ENCODE assay signal across 12 mouse cellular contexts in the genomic region with DNA sequence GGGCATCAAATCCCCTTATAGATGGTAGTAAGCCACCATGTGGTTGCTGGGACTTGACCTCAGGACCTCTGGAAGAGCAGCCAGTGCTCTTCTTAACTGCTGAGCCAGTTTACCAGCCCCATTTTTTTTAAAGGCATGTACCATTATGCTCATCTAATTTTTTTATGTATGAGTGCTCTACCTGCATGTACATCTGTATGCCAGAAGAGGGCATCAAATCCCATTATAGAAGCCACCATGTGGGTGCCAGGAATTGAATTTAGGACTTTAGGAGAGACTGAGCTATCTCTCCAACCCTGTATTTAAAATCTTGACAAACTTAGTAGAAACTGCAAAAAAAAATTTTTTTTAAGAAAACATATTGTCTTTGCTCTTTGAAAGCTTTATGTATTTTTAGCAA. TPM values are rescaled to one million over a fixed set of nuclear protein-coding genes. Genes with fewer than 3 reads are reported as not detected.
DNase-seq lines count a peak whose midpoint lies in the region; ATAC-seq and TF ChIP-seq lines count a peak whose summit lies in the region.
"Had no signal": no experiment of that assay in that cellular context is flagged by ENCODE, and none has a peak within 500 bp of the region (broad histone marks: within the 10 kb centered on the region; RNA-seq: fewer than 3 reads in every experiment).

No protein-coding gene starts in this region.

- no peak overlapping the region for H3K27ac ChIP-seq in heart, adult 2 months
- H3K27ac ChIP-seq in midbrain, embryonic 14.5 days (replicated peaks; ENCODE audit: low read depth, low read length), result no peak overlapping the region
- H3K27ac ChIP-seq in midbrain, embryonic 15.5 days, result no peak overlapping the region
- H3K27ac ChIP-seq in intestine, embryonic 16.5 days (ENCODE audit: low read length), result no peak overlapping the region
- H3K27ac ChIP-seq: liver, embryonic 13.5 days had no signal

- TF ChIP-seq POLR2A in heart, adult 2 months (IDR thresholded peaks at IDR 0.05; ENCODE audit: insufficient read depth, low read depth, low read length), result no peak

- DNase-seq in heart, adult 2 months, result no peak
- no peak for DNase-seq in heart, postnatal 14 days
- peak; percentile 5 for DNase-seq in midbrain, embryonic 14.5 days
- peak; percentile 17 for DNase-seq in adipocyte (ENCODE audit: low spot score)
- DNase-seq in urinary bladder, postnatal 14 days (ENCODE audit: low spot score), result no peak
- DNase-seq in layer of hippocampus, postnatal 10 days (ENCODE audit: low spot score in 2 of 2), result no peak
- DNase-seq: liver, embryonic 13.5 days had no signal

- TF ChIP-seq CTCF in heart, adult 2 months (IDR thresholded peaks at IDR 0.05), result peak; percentile 62

- peaks cover 5% of the 10 kb centered on the region for H3K79me2 ChIP-seq in heart, adult 2 months (replicated peaks; ENCODE audit: control insufficient read depth, insufficient read depth, low read length)

- TF ChIP-seq EP300 in heart, adult 2 months (IDR thresholded peaks at IDR 0.05; ENCODE audit: insufficient read depth, low read depth, low read length), result no peak

- H3K4me3 ChIP-seq in heart, adult 2 months, result no peak overlapping the region
- H3K4me3 ChIP-seq in midbrain, embryonic 14.5 days (replicated peaks; ENCODE audit: low read depth, low read length), result no peak overlapping the region
- no peak overlapping the region for H3K4me3 ChIP-seq in midbrain, embryonic 15.5 days
- H3K4me3 ChIP-seq in intestine, embryonic 16.5 days (ENCODE audit: low read length), result no peak overlapping the region
- H3K4me3 ChIP-seq: heart, embryonic 12.5 days; liver, embryonic 13.5 days had no signal

- H3K27me3 ChIP-seq in heart, adult 2 months (ENCODE audit: control insufficient read depth, insufficient read depth, low read length), result no peaks in the 10 kb centered on the region
- H3K27me3 ChIP-seq in midbrain, embryonic 14.5 days (ENCODE audit: control insufficient read depth, insufficient read depth, low read length), result no peaks in the 10 kb centered on the region
- H3K27me3 ChIP-seq in midbrain, embryonic 15.5 days (replicated peaks), result no peaks in the 10 kb centered on the region
- H3K27me3 ChIP-seq in intestine, embryonic 16.5 days (replicated peaks; ENCODE audit: control insufficient read depth, insufficient read depth, low read length), result no peaks in the 10 kb centered on the region
- H3K27me3 ChIP-seq: heart, embryonic 12.5 days; liver, embryonic 13.5 days had no signal

- H3K9me3 ChIP-seq in midbrain, embryonic 14.5 days (ENCODE audit: control insufficient read depth, low read length), result no peaks in the 10 kb centered on the region
- H3K9me3 ChIP-seq in midbrain, embryonic 15.5 days, result no peaks in the 10 kb centered on the region
- H3K9me3 ChIP-seq in intestine, embryonic 16.5 days (ENCODE audit: control insufficient read depth, low read length), result no peaks in the 10 kb centered on the region
- H3K9me3 ChIP-seq: liver, embryonic 13.5 days had no signal

- peaks cover 3% of the 10 kb centered on the region; the same call in 1 of the 2 replicates for H3K36me3 ChIP-seq in heart, adult 2 months (ENCODE audit: control insufficient read depth, insufficient read depth, low read length)
- H3K36me3 ChIP-seq in midbrain, embryonic 14.5 days (ENCODE audit: control insufficient read depth, insufficient read depth, low read length), result no peaks in the 10 kb centered on the region
- H3K36me3 ChIP-seq in midbrain, embryonic 15.5 days (replicated peaks), result no peaks in the 10 kb centered on the region
- peaks cover 8% of the 10 kb centered on the region for H3K36me3 ChIP-seq in intestine, embryonic 16.5 days (ENCODE audit: control insufficient read depth, insufficient read depth, low read length)

- intact Hi-C loops in heart, adult 2 months (cut with DNase I), result no loop called here
- intact Hi-C loops in heart, postnatal 14 days (cut with DNase I), result no loop called here

- ATAC-seq in midbrain, embryonic 14.5 days (ENCODE audit: low FRiP score, low TSS enrichment), result no peak
- ATAC-seq in midbrain, embryonic 15.5 days (replicated peaks), result no peak
- no peak for ATAC-seq in intestine, embryonic 16.5 days
- ATAC-seq: forebrain, embryonic 16.5 days had no signal

- H3K4me1 ChIP-seq in heart, adult 2 months (ENCODE audit: control insufficient read depth, insufficient read depth, low read length), result peaks cover 2% of the 10 kb centered on the region
- no peaks in the 10 kb centered on the region for H3K4me1 ChIP-seq in midbrain, embryonic 14.5 days (ENCODE audit: control insufficient read depth, insufficient read depth, low read length)
- H3K4me1 ChIP-seq in midbrain, embryonic 15.5 days, result peaks cover 5% of the 10 kb centered on the region
- no peaks in the 10 kb centered on the region for H3K4me1 ChIP-seq in intestine, embryonic 16.5 days (ENCODE audit: control insufficient read depth, insufficient read depth, low read length)

- no peak overlapping the region for H3K9ac ChIP-seq in heart, adult 2 months (ENCODE audit: low read depth, low read length)
- no peak overlapping the region for H3K9ac ChIP-seq in midbrain, embryonic 14.5 days (replicated peaks; ENCODE audit: low read length)
- no peak overlapping the region for H3K9ac ChIP-seq in midbrain, embryonic 15.5 days
- no peak overlapping the region for H3K9ac ChIP-seq in intestine, embryonic 16.5 days (ENCODE audit: low read depth, low read length)
- H3K9ac ChIP-seq: heart, embryonic 12.5 days; liver, embryonic 13.5 days had no signal

- H3K4me2 ChIP-seq in midbrain, embryonic 14.5 days (ENCODE audit: low read length), result no peak overlapping the region
- no peak overlapping the region for H3K4me2 ChIP-seq in midbrain, embryonic 15.5 days
- no peak overlapping the region for H3K4me2 ChIP-seq in intestine, embryonic 16.5 days (ENCODE audit: low read depth, low read length)
- H3K4me2 ChIP-seq: heart, embryonic 12.5 days; liver, embryonic 13.5 days had no signal

RNA-seq across cellular contexts. Expression of a gene that starts 5.0 kb away (rescaled TPM):
- total RNA-seq in heart, adult 2 months (2021), result 10 to 100 TPM; 33.6 to 34.2 TPM
- 14.8 and 26.6 TPM in 2 replicates for polyA plus RNA-seq in heart, adult 2 months (2012; rRNA removed)
- 10 to 100 TPM; 40.2 to 40.8 TPM for total RNA-seq in heart, postnatal 14 days (2021)
- 9.0 and 11.0 TPM in 2 replicates for polyA plus RNA-seq in midbrain, embryonic 14.5 days (2014; fragmentation: Nextera tagmentation; extraction: Ambion mirVana)
- polyA plus RNA-seq in midbrain, embryonic 15.5 days (2015; fragmentation: Nextera tagmentation; extraction: Ambion mirVana), result 10.3 and 11.4 TPM in 2 replicates
- polyA plus RNA-seq in intestine, embryonic 16.5 days (2015; fragmentation: Nextera tagmentation; extraction: Ambion mirVana), result 19.1 and 21.8 TPM in 2 replicates
- 10 to 100 TPM; 16.9 to 18.5 TPM for total RNA-seq in layer of hippocampus, postnatal 10 days (2021)

RNA-seq across cellular contexts. Expression of a gene that starts 29.1 kb away (rescaled TPM):
- under 1 TPM; 0.34 to 0.39 TPM for total RNA-seq in heart, adult 2 months (2021)
- 0.04 and 0.12 TPM in 2 replicates for polyA plus RNA-seq in heart, adult 2 months (2012; rRNA removed)
- total RNA-seq in heart, postnatal 14 days (2021), result 1 to 10 TPM in 1 of 2 experiments, under 1 TPM in 1; 0.60 to 1.0 TPM
- 13.8 and 14.0 TPM in 2 replicates for polyA plus RNA-seq in midbrain, embryonic 14.5 days (2014; fragmentation: Nextera tagmentation; extraction: Ambion mirVana)
- polyA plus RNA-seq in midbrain, embryonic 15.5 days (2015; fragmentation: Nextera tagmentation; extraction: Ambion mirVana), result 11.4 and 13.2 TPM in 2 replicates
- polyA plus RNA-seq in intestine, embryonic 16.5 days (2015; fragmentation: Nextera tagmentation; extraction: Ambion mirVana), result 3.1 and 3.9 TPM in 2 replicates
- 1 to 10 TPM; 5.6 to 6.0 TPM for total RNA-seq in layer of hippocampus, postnatal 10 days (2021)

RNA-seq across cellular contexts. Expression of a gene that starts 42.7 kb away (rescaled TPM):
- total RNA-seq in heart, adult 2 months (2021), result under 1 TPM; 0.09 to 0.10 TPM
- polyA plus RNA-seq in heart, adult 2 months (2012; rRNA removed), result not detected in 2 replicates
- total RNA-seq in heart, postnatal 14 days (2021), result under 1 TPM; 0.17 to 0.27 TPM
- 0.07 and 0.55 TPM in 2 replicates for polyA plus RNA-seq in midbrain, embryonic 14.5 days (2014; fragmentation: Nextera tagmentation; extraction: Ambion mirVana)
- 0.41 and 0.48 TPM in 2 replicates for polyA plus RNA-seq in midbrain, embryonic 15.5 days (2015; fragmentation: Nextera tagmentation; extraction: Ambion mirVana)
- polyA plus RNA-seq in intestine, embryonic 16.5 days (2015; fragmentation: Nextera tagmentation; extraction: Ambion mirVana), result 0.58 and 0.65 TPM in 2 replicates
- total RNA-seq in layer of hippocampus, postnatal 10 days (2021), result under 1 TPM; 0.25 to 0.62 TPM
- total RNA-seq: monocyte, adult 5-6 weeks had no signal
- polyA plus RNA-seq: liver, embryonic 13.5 days had no signal

Comparison
In these comparisons a context has a peak if more than half of its experiments do, and no peak if none do; other contexts are left out.
1. DNase-seq: peak in midbrain, embryonic 14.5 days (single experiment) and adipocyte (single experiment); none in heart, adult 2 months (0 of 2), heart, postnatal 14 days (0 of 2), urinary bladder, postnatal 14 days (single experiment) and layer of hippocampus, postnatal 10 days (0 of 2).